Mouse (Mus musculus) midbrain, postnatal 0 days (tissue): ENCODE results near the gene Ring1. TPM values are rescaled to one million over a fixed set of nuclear protein-coding genes. Genes with fewer than 3 reads are reported as not detected.

ENCODE experiments used
- ATAC-seq: fragments of 200-750 bp; cut with Nextera tagmentation; 2 replicates; pipeline ENCODE4 v1.8.0; 2017; ENCODE audit warnings: moderate number of reproducible peaks, mild to moderate bottlenecking, moderate TSS enrichment, moderate library complexity; ENCODE audit not compliant: low FRiP score
- DNase-seq: peaks from one replicate; pipeline ENCODE4 v3.0.0-alpha.2; 2015; ENCODE audit warnings: low spot score
- H3K27ac ChIP-seq: fragments of 300-500 bp; sonication (generic); 2 replicates; pipeline ENCODE4 v1.5.1; 2014; ENCODE audit warnings: low read depth, mild to moderate bottlenecking, low read length, mixed read lengths
- H3K27me3 ChIP-seq: fragments of 300-500 bp; sonication (generic); 2 replicates; pipeline ENCODE4 v1.6.1; 2014; ENCODE audit warnings: low read length, control low read depth, mixed read lengths; ENCODE audit not compliant: insufficient read depth
- H3K36me3 ChIP-seq: fragments of 300-500 bp; sonication (generic); 2 replicates; pipeline ENCODE4 v1.6.1; 2014; ENCODE audit warnings: low read length, control low read depth, mixed read lengths; ENCODE audit not compliant: insufficient read depth
- H3K4me1 ChIP-seq: fragments of 300-500 bp; sonication (generic); 2 replicates; pipeline ENCODE4 v1.6.1; 2014; ENCODE audit warnings: mild to moderate bottlenecking, control low read depth, antibody characterized with exemption, low read length, mixed read lengths; ENCODE audit not compliant: insufficient read depth
- H3K4me2 ChIP-seq: fragments of 300-500 bp; sonication (generic); 2 replicates; pipeline ENCODE4 v1.6.1; 2014; ENCODE audit warnings: low read depth, mild to moderate bottlenecking, low read length, mixed read lengths; ENCODE audit not compliant: poor library complexity, severe bottlenecking
- H3K4me3 ChIP-seq: fragments of 300-500 bp; sonication (generic); 2 replicates; pipeline ENCODE4 v1.5.1; 2014; ENCODE audit warnings: low read depth, mild to moderate bottlenecking, low read length, moderate library complexity
- H3K9ac ChIP-seq: fragments of 300-500 bp; sonication (generic); replicated peaks from 2 replicates; pipeline ENCODE4 v1.6.1; 2014; ENCODE audit warnings: mild to moderate bottlenecking, low read length, moderate library complexity, mixed read lengths; ENCODE audit not compliant: poor library complexity, severe bottlenecking
- H3K9me3 ChIP-seq: fragments of 300-500 bp; sonication (generic); 2 replicates; pipeline ENCODE4 v1.6.1; 2016; ENCODE audit warnings: low read length, control low read depth
- CTCF ChIP-seq: IDR thresholded peaks from 2 replicates; pipeline ENCODE4 v1.5.1; 2016; ENCODE audit warnings: antibody characterized with exemption, mild to moderate bottlenecking
- WGBS: fragments of 180-500 bp; shearing (Covaris S2); extraction: QIAGEN DNeasy Blood & Tissue Kit; methylation state at CpG from one replicate; pipeline ENCODE4 v1.1.7; 2014; 5-methylcytosine and 5-hydroxymethylcytosine counted together
- polyA plus RNA-seq: library from polyadenylated mRNA; unstranded; fragments of >200 nt; fragmentation: Nextera tagmentation; extraction: Ambion mirVana; gene quantifications from 2 replicates; pipeline ENCODE4 v1.2.1, GENCODE M21; 2015
- total RNA-seq: library from RNA; depleted of rRNA; stranded (reverse); fragments of >200 nt; gene quantifications from 2 replicates; pipeline ENCODE4 v1.2.3, GENCODE M21; 2014; rRNA removed

Ring1 gene
- 19.5 and 23.4 TPM in 2 replicates for total RNA-seq
- polyA plus RNA-seq: 17.3 and 19.5 TPM in 2 replicates

GRCm38 (mm10) chr17:34024317-34024821 is at the start of gene Ring1:
Gene Ring1 (minus strand): TSS chr17:34024680.
- Histone ChIP-seq H3K4me2 (peak within 1 kb of the TSS; percentile 97), H3K4me3 (peak within 1 kb of the TSS; percentile 74), H3K9ac (peak within 1 kb of the TSS; percentile 93), H3K4me1 (peaks cover 23% of the 10 kb centered on the region; the same call in 1 of the 2 replicates), H3K9me3 (no peaks in the 10 kb centered on the region), H3K27me3 (no peaks in the 10 kb centered on the region), H3K27ac (peak within 1 kb of the TSS; percentile 97), H3K36me3 (peaks cover 19% of the 10 kb centered on the region)
- no peak for TF ChIP-seq CTCF
- peak; percentile 82 for ATAC-seq
- under 1% methylated on average over 44 of the region's 58 CpGs for WGBS
- DNase-seq: peak; percentile 92

- TF ChIP-seq CTCF: no peak
Observed at GRCm38 (mm10) chr17:34072091-34072490, 47.6 kb upstream of the Ring1 start.

DNA sequence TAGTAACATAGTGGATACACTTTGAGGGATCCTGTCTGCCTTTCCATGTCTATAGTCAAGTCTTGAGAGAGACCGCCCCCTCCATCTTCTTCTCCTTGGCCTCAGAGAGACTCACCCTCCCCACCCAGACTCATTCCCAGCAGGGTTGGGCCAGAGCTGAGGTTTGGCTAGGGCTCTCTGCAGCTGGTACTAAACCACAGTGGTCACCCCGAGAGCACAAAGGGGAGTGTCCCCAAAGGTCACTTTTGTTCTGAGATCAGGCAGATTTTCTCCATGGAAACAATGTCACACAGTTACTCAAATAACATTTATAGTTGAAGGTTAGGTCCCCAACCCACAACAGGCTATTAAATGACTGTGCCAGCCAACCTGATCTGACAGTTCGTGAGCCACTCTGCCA is 44.4 kb upstream of the Ring1 start:
- no peak for TF ChIP-seq CTCF
- H3K27me3 ChIP-seq: no peaks in the 10 kb centered on the region
- H3K9me3 ChIP-seq: no peaks in the 10 kb centered on the region
- no peak overlapping the region for H3K27ac ChIP-seq
- 52% methylated on average over 3 of the region's 3 CpGs for WGBS
- ATAC-seq (no peak), DNase-seq (no peak)
- no peak overlapping the region for H3K4me3 ChIP-seq
- no peak overlapping the region for H3K4me2 ChIP-seq
- no peaks in the 10 kb centered on the region for H3K36me3 ChIP-seq
- no peak overlapping the region for H3K9ac ChIP-seq
- no peaks in the 10 kb centered on the region for H3K4me1 ChIP-seq

More at GRCm38 (mm10) chr17:34072091-34072490, 47.6 kb upstream of the Ring1 start:
- DNase-seq (no peak), ATAC-seq (no peak)
- Histone ChIP-seq H3K4me1 (no peaks in the 10 kb centered on the region; the same call in 1 of the 2 replicates), H3K27me3 (no peaks in the 10 kb centered on the region), H3K9me3 (no peaks in the 10 kb centered on the region), H3K36me3 (no peaks in the 10 kb centered on the region), H3K27ac (no peak overlapping the region), H3K4me3 (no peak overlapping the region), H3K9ac (no peak overlapping the region), H3K4me2 (no peak overlapping the region)
- 81% methylated on average over 5 of the region's 5 CpGs for WGBS

- Histone ChIP-seq H3K4me3 (no peak overlapping the region), H3K4me1 (no peaks in the 10 kb centered on the region), H3K9ac (no peak overlapping the region), H3K27me3 (no peaks in the 10 kb centered on the region), H3K9me3 (no peaks in the 10 kb centered on the region), H3K4me2 (no peak overlapping the region), H3K36me3 (0 out of 2 replicates have a peak, but pooled peaks cover 6% of the 10 kb centered on the region), H3K27ac (no peak overlapping the region)
- no peak for DNase-seq
- ATAC-seq: no peak
- no peak for TF ChIP-seq CTCF
- WGBS: 74% methylated on average over 6 of the region's 7 CpGs
Observed at GRCm38 (mm10) chr17:34057224-34057623, 32.7 kb upstream of the Ring1 start.

GRCm38 (mm10) chr17:34047404-34048050 is 23.0 kb upstream of the Ring1 start:
- Histone ChIP-seq H3K4me3 (no peak overlapping the region), H3K27ac (no peak overlapping the region), H3K4me2 (no peak overlapping the region), H3K9ac (no peak overlapping the region), H3K9me3 (no peaks in the 10 kb centered on the region), H3K4me1 (no peaks in the 10 kb centered on the region), H3K27me3 (no peaks in the 10 kb centered on the region), H3K36me3 (0 out of 2 replicates have a peak, but pooled peaks cover 3% of the 10 kb centered on the region)
- no peak for TF ChIP-seq CTCF
- DNase-seq (no peak), ATAC-seq (no peak)
- 93% methylated on average over 5 of the region's 5 CpGs for WGBS

- Histone ChIP-seq H3K4me1 (no peaks in the 10 kb centered on the region), H3K9ac (no peak overlapping the region), H3K4me3 (no peak overlapping the region), H3K4me2 (no peak overlapping the region), H3K36me3 (no peaks in the 10 kb centered on the region), H3K27ac (no peak overlapping the region), H3K27me3 (no peaks in the 10 kb centered on the region), H3K9me3 (no peaks in the 10 kb centered on the region)
- 79% methylated on average over 14 of the region's 14 CpGs for WGBS
- no peak for TF ChIP-seq CTCF
- ATAC-seq: no peak
- no peak for DNase-seq
Observed at GRCm38 (mm10) chr17:34045941-34046340, 21.5 kb upstream of the Ring1 start.
